Mouse (Mus musculus): ENCODE measurements at regions not wholly inside any gene's neighbourhood (a gene's known extent, or its start where the extent isn't known, plus 50 kb on each side); places are given as distances from the start of the nearest gene placed in this dataset.

GRCm38 (mm10) chr9:85457400-85457799, 130.3 kb upstream of the Tent5a start:
- peak; percentile 63 for ATAC-seq (ENCODE audit: poor library complexity, severe bottlenecking)

GRCm38 (mm10) chr9:85455382-85455781, 128.2 kb upstream of the Tent5a start:
- ATAC-seq (ENCODE audit: poor library complexity, severe bottlenecking): no peak

GRCm38 (mm10) chr9:85452196-85452857, 125.2 kb upstream of the Tent5a start:
- peak; percentile 69 for ATAC-seq (ENCODE audit: poor library complexity, severe bottlenecking)

- ATAC-seq (ENCODE audit: poor library complexity, severe bottlenecking): no peak
Measured at GRCm38 (mm10) chr9:85451349-85451748, 124.2 kb upstream of the Tent5a start.

- peak; percentile 63 for ATAC-seq (ENCODE audit: poor library complexity, severe bottlenecking)
Measured at GRCm38 (mm10) chr9:85450877-85451276, 123.7 kb upstream of the Tent5a start.

GRCm38 (mm10) chr9:85449493-85449892, 122.3 kb upstream of the Tent5a start:
- ATAC-seq (ENCODE audit: poor library complexity, severe bottlenecking): peak; percentile 74

- no peak for ATAC-seq (ENCODE audit: poor library complexity, severe bottlenecking)
Measured at GRCm38 (mm10) chr9:85442761-85443505, 115.8 kb upstream of the Tent5a start.

GRCm38 (mm10) chr9:85439664-85440063, 112.5 kb upstream of the Tent5a start:
- ATAC-seq (ENCODE audit: poor library complexity, severe bottlenecking): peak; percentile 38; the same call in 1 of the 2 replicates

- ATAC-seq (ENCODE audit: poor library complexity, severe bottlenecking): peak; percentile 73
Measured at GRCm38 (mm10) chr9:85432220-85432619, 105.1 kb upstream of the Tent5a start.

- no peak for ATAC-seq (ENCODE audit: poor library complexity, severe bottlenecking)
Measured at GRCm38 (mm10) chr9:85426809-85427208, 99.7 kb upstream of the Tent5a start.

- ATAC-seq (ENCODE audit: poor library complexity, severe bottlenecking): peak; percentile 88
Measured at GRCm38 (mm10) chr9:85423908-85424307, 96.8 kb upstream of the Tent5a start.

GRCm38 (mm10) chr9:85414391-85414790, 87.2 kb upstream of the Tent5a start:
- ATAC-seq (ENCODE audit: poor library complexity, severe bottlenecking): no peak

GRCm38 (mm10) chr9:85413813-85414212, 86.7 kb upstream of the Tent5a start:
- ATAC-seq (ENCODE audit: poor library complexity, severe bottlenecking): peak; percentile 13; the same call in 1 of the 2 replicates

GRCm38 (mm10) chr9:85410643-85411296, 83.6 kb upstream of the Tent5a start:
- ATAC-seq (ENCODE audit: poor library complexity, severe bottlenecking): peak; percentile 88

GRCm38 (mm10) chr9:85409974-85410506, 82.9 kb upstream of the Tent5a start:
- ATAC-seq (ENCODE audit: poor library complexity, severe bottlenecking): no peak

- no peak for ATAC-seq (ENCODE audit: poor library complexity, severe bottlenecking)
Measured at GRCm38 (mm10) chr9:85408461-85408860, 81.3 kb upstream of the Tent5a start.

GRCm38 (mm10) chr9:85407592-85407991, 80.4 kb upstream of the Tent5a start:
- ATAC-seq (ENCODE audit: poor library complexity, severe bottlenecking): no peak

- no peak for ATAC-seq (ENCODE audit: poor library complexity, severe bottlenecking)
Measured at GRCm38 (mm10) chr9:85401736-85402135, 74.6 kb upstream of the Tent5a start.

- no peak for ATAC-seq (ENCODE audit: poor library complexity, severe bottlenecking)
Measured at GRCm38 (mm10) chr9:85400600-85401313, 73.6 kb upstream of the Tent5a start.

GRCm38 (mm10) chr9:85394975-85395374, 67.8 kb upstream of the Tent5a start:
- no peak for ATAC-seq (ENCODE audit: poor library complexity, severe bottlenecking)

- ATAC-seq (ENCODE audit: poor library complexity, severe bottlenecking): 0 out of 2 replicates have a peak, but pooled peaks have one; percentile 12
Measured at GRCm38 (mm10) chr9:85391283-85391682, 64.1 kb upstream of the Tent5a start.

Data from megakaryocyte, adult 5-6 weeks (primary cell).